Mouse (Mus musculus) megakaryocyte, embryonic 14.5 days (primary cell): Measurements from ENCODE around the gene Tspan4. TPM values are rescaled to one million over a fixed set of nuclear protein-coding genes. Genes with fewer than 3 reads are reported as not detected.

Experiments
- H3K27me3 ChIP-seq: replicated peaks from 2 replicates; pipeline ENCODE3; 2012; ENCODE audit warnings: inconsistent platforms
- H3K36me3 ChIP-seq: replicated peaks from 2 replicates; pipeline ENCODE3; 2012; ENCODE audit warnings: low read length, inconsistent platforms, mixed read lengths
- H3K4me1 ChIP-seq: 2 replicates; pipeline ENCODE4 v1.6.1; 2012; ENCODE audit warnings: inconsistent platforms
- H3K4me3 ChIP-seq: replicated peaks from 2 replicates; pipeline ENCODE3; 2012; ENCODE audit warnings: moderate library complexity, mild to moderate bottlenecking, inconsistent platforms
- H3K9me3 ChIP-seq: 2 replicates; pipeline ENCODE4 v1.6.1; 2012; ENCODE audit warnings: inconsistent platforms
- FLI1 ChIP-seq: IDR thresholded peaks from 2 replicates; pipeline ENCODE4 v1.6.1; 2012; ENCODE audit warnings: low read length, inconsistent platforms, mixed read lengths
- GATA1 ChIP-seq: IDR thresholded peaks from 3 replicates; pipeline ENCODE4 v1.6.1; 2012; ENCODE audit warnings: mixed read lengths, low read length, inconsistent platforms, borderline replicate concordance
- polyA plus RNA-seq: library from polyadenylated mRNA; stranded (reverse); fragments of >175 nt; gene quantifications from 2 replicates; pipeline ENCODE4 v1.2.3, GENCODE M21; 2012; ENCODE audit warnings: low replicate concordance; ENCODE audit not compliant: insufficient read depth

Gene Tspan4
- polyA plus RNA-seq, 1 experiment = 54.8 TPM

- peaks cover 66% of the 10 kb centered on the region for H3K4me1 ChIP-seq
- no peak for TF ChIP-seq FLI1
- no peak for TF ChIP-seq GATA1
- H3K36me3 ChIP-seq = peaks cover 43% of the 10 kb centered on the region
- no peaks in the 10 kb centered on the region for H3K9me3 ChIP-seq
- H3K4me3 ChIP-seq = no peak overlapping the region
- H3K27me3 ChIP-seq = no peaks in the 10 kb centered on the region
These were observed 23.1 kb upstream of the Tspan4 start for GRCm38 (mm10) chr7:141451928-141452327.

- Histone ChIP-seq H3K9me3 (no peaks in the 10 kb centered on the region), H3K4me3 (no peak overlapping the region), H3K36me3 (peaks cover 56% of the 10 kb centered on the region), H3K27me3 (no peaks in the 10 kb centered on the region), H3K4me1 (peaks cover 78% of the 10 kb centered on the region)
- TF ChIP-seq FLI1 (no peak), GATA1 (no peak)
These were observed 21.4 kb upstream of the Tspan4 start for GRCm38 (mm10) chr7:141453636-141454035.

GRCm38 (mm10) chr7:141454967-141455551, 20.0 kb upstream of the Tspan4 start, which contains the start of gene Pnpla2:
Gene Pnpla2 (plus strand): TSS chr7:141455198.
- Histone ChIP-seq H3K9me3 (no peaks in the 10 kb centered on the region), H3K36me3 (peaks cover 60% of the 10 kb centered on the region), H3K27me3 (no peaks in the 10 kb centered on the region)

GRCm38 (mm10) chr7:141455610-141456314, 19.3 kb upstream of the Tspan4 start:
- peaks cover 1% of the 10 kb centered on the region for H3K27me3 ChIP-seq
- H3K4me3 ChIP-seq = peak overlapping the region; percentile 100
- peaks cover 60% of the 10 kb centered on the region for H3K36me3 ChIP-seq
- peaks cover 79% of the 10 kb centered on the region for H3K4me1 ChIP-seq
- no peaks in the 10 kb centered on the region for H3K9me3 ChIP-seq
- TF ChIP-seq FLI1 = no peak
- TF ChIP-seq GATA1 = no peak

More at GRCm38 (mm10) chr7:141454967-141455551, 20.0 kb upstream of the Tspan4 start, which contains the start of gene Pnpla2:
- no peak for TF ChIP-seq GATA1
- no peak for TF ChIP-seq FLI1
- H3K4me1 ChIP-seq = peaks cover 79% of the 10 kb centered on the region
- H3K4me3 ChIP-seq = peak within 1 kb of the TSS; percentile 100

- TF ChIP-seq FLI1 = no peak
- TF ChIP-seq GATA1 = no peak
- peaks cover 53% of the 10 kb centered on the region for H3K36me3 ChIP-seq
- no peaks in the 10 kb centered on the region for H3K9me3 ChIP-seq
- peak overlapping the region; percentile 100 for H3K4me3 ChIP-seq
- H3K27me3 ChIP-seq = peaks cover 8% of the 10 kb centered on the region
- peaks cover 81% of the 10 kb centered on the region for H3K4me1 ChIP-seq
These were observed 18.3 kb upstream of the Tspan4 start for GRCm38 (mm10) chr7:141456739-141457138.

GRCm38 (mm10) chr7:141457236-141457635, 17.8 kb upstream of the Tspan4 start:
- Histone ChIP-seq H3K4me3 (peak overlapping the region; percentile 100), H3K36me3 (peaks cover 48% of the 10 kb centered on the region)
- TF ChIP-seq FLI1 (no peak), GATA1 (no peak)

DNA sequence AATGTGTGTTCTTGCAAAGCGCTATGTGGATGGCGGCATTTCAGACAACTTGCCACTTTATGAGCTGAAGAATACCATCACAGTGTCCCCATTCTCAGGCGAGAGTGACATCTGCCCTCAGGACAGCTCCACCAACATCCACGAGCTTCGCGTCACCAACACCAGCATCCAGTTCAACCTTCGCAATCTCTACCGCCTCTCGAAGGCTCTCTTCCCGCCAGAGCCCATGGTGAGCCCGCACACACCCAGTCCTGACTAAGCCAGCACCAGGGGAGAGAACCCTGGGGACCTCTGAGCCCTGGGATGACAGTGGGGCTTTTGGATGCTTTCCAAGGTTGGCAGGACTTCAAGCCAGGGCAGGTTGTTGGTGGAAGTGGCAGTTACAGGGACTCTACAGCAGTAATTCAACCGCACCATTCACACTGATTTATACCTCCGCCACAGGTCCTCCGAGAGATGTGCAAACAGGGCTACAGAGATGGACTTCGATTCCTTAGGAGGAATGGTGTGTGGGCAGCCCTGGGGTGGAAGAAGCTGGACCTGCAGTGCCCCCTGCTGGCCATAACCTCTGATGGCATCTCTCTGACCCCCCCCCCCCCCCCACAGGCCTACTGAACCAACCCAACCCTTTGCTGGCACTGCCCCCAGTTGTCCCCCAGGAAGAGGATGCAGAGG, 16.9 kb upstream of the Tspan4 start:
- H3K9me3 ChIP-seq = no peaks in the 10 kb centered on the region
- H3K4me3 ChIP-seq = peak overlapping the region; percentile 26
- TF ChIP-seq FLI1 (no peak), GATA1 (no peak)
- peaks cover 17% of the 10 kb centered on the region for H3K27me3 ChIP-seq
- peaks cover 47% of the 10 kb centered on the region for H3K36me3 ChIP-seq
- H3K4me1 ChIP-seq = peaks cover 87% of the 10 kb centered on the region

More at GRCm38 (mm10) chr7:141457236-141457635, 17.8 kb upstream of the Tspan4 start:
- Histone ChIP-seq H3K4me1 (peaks cover 81% of the 10 kb centered on the region), H3K27me3 (peaks cover 13% of the 10 kb centered on the region), H3K9me3 (no peaks in the 10 kb centered on the region)

GRCm38 (mm10) chr7:141458661-141459060, 16.4 kb upstream of the Tspan4 start:
- H3K9me3 ChIP-seq = no peaks in the 10 kb centered on the region
- TF ChIP-seq GATA1 (no peak), FLI1 (no peak)
- H3K4me3 ChIP-seq = peak overlapping the region; percentile 14
- peaks cover 20% of the 10 kb centered on the region for H3K27me3 ChIP-seq
- H3K36me3 ChIP-seq = peaks cover 52% of the 10 kb centered on the region
- H3K4me1 ChIP-seq = peaks cover 87% of the 10 kb centered on the region

DNA sequence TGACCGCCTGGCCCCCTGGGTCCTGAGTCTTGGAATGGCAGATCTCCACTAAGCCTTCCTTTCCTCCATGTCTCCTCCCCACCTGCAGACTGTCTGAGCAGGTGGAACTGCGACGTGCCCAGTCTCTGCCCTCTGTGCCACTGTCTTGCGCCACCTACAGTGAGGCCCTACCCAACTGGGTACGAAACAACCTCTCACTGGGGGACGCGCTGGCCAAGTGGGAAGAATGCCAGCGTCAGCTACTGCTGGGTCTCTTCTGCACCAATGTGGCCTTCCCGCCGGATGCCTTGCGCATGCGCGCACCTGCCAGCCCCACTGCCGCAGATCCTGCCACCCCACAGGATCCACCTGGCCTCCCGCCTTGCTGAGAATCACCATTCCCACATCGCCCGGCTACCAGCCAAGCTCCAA, 15.7 kb upstream of the Tspan4 start:
- Histone ChIP-seq H3K4me3 (peak overlapping the region; percentile 17), H3K27me3 (peaks cover 20% of the 10 kb centered on the region), H3K36me3 (peaks cover 59% of the 10 kb centered on the region), H3K4me1 (peaks cover 89% of the 10 kb centered on the region), H3K9me3 (no peaks in the 10 kb centered on the region)
- TF ChIP-seq FLI1 = no peak
- TF ChIP-seq GATA1 = no peak

- peaks cover 20% of the 10 kb centered on the region for H3K27me3 ChIP-seq
- peaks cover 90% of the 10 kb centered on the region for H3K4me1 ChIP-seq
- H3K36me3 ChIP-seq = peaks cover 63% of the 10 kb centered on the region
- H3K9me3 ChIP-seq = no peaks in the 10 kb centered on the region
- H3K4me3 ChIP-seq = no peak overlapping the region
- TF ChIP-seq GATA1 (no peak), FLI1 (no peak)
These were observed 15.0 kb upstream of the Tspan4 start for GRCm38 (mm10) chr7:141460001-141460390.
